Mouse (Mus musculus) forebrain, embryonic 10.5 days (tissue): ENCODE data around the gene Atxn2. TPM values are rescaled to one million over a fixed set of nuclear protein-coding genes. Genes with fewer than 3 reads are reported as not detected.

Experiments used
- DNase-seq: peaks from one replicate; pipeline ENCODE4 v3.0.0-alpha.2; 2017; ENCODE audit warnings: low spot score; ENCODE audit errors: extremely low spot score
- H3K27ac ChIP-seq: fragments of 300-500 bp; sonication (generic); 2 replicates; pipeline ENCODE4 v1.5.1; 2016; ENCODE audit warnings: mild to moderate bottlenecking
- H3K27me3 ChIP-seq: fragments of 300-500 bp; sonication (generic); 2 replicates; pipeline ENCODE4 v1.6.1; 2016; ENCODE audit warnings: mild to moderate bottlenecking; ENCODE audit not compliant: poor library complexity, severe bottlenecking
- H3K36me3 ChIP-seq: fragments of 300-500 bp; sonication (generic); replicated peaks from 2 replicates; pipeline ENCODE4 v1.6.1; 2016; ENCODE audit warnings: mild to moderate bottlenecking, moderate library complexity
- H3K4me1 ChIP-seq: fragments of 300-500 bp; sonication (generic); 2 replicates; pipeline ENCODE4 v1.6.1; 2016
- H3K4me3 ChIP-seq: fragments of 300-500 bp; sonication (generic); 2 replicates; pipeline ENCODE4 v1.5.1; 2016; ENCODE audit warnings: mild to moderate bottlenecking, moderate library complexity
- H3K9me3 ChIP-seq: fragments of 300-500 bp; sonication (generic); 2 replicates; pipeline ENCODE4 v1.6.1; 2016; ENCODE audit warnings: mild to moderate bottlenecking, moderate library complexity
- WGBS: fragments of 180-500 bp; shearing (Covaris S2); methylation state at CpG from one replicate; pipeline ENCODE4 v1.1.7; 2016; 5-methylcytosine and 5-hydroxymethylcytosine counted together
- polyA plus RNA-seq: library from polyadenylated mRNA; unstranded; fragments of >200 nt; fragmentation: Nextera tagmentation; extraction: Ambion mirVana; gene quantifications from 2 replicates; pipeline ENCODE4 v1.2.1, GENCODE M21; 2016

Gene Atxn2
- polyA plus RNA-seq, 1 experiment from 2014 or later = 41.0 TPM

DNA sequence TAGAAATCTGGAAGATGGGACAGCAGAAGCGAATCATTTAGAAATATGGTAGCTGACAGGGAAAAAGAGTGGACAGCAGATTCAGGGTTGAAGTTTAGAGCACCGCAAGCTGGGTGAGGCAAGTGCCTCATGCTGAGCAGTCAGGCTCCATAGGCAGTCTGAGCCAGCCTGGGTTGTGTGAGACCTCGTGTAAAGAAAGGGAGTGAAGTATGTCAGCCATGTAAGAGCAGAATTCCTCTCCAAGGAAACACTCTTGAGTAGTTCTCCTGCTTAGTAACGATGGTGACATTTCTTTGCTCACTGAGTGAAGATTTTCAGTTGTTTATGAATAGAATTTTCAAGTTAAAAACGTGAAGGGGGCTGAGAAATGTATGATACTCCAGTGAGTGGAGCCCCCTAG is 69.0 kb downstream of the Atxn2 start:
- Histone ChIP-seq H3K36me3 (peaks cover 99% of the 10 kb centered on the region), H3K9me3 (no peaks in the 10 kb centered on the region), H3K27ac (no peak overlapping the region), H3K4me3 (no peak overlapping the region), H3K4me1 (no peaks in the 10 kb centered on the region), H3K27me3 (no peaks in the 10 kb centered on the region)
- DNase-seq = no peak
- 86% methylated on average over 5 of the region's 5 CpGs for WGBS

DNA sequence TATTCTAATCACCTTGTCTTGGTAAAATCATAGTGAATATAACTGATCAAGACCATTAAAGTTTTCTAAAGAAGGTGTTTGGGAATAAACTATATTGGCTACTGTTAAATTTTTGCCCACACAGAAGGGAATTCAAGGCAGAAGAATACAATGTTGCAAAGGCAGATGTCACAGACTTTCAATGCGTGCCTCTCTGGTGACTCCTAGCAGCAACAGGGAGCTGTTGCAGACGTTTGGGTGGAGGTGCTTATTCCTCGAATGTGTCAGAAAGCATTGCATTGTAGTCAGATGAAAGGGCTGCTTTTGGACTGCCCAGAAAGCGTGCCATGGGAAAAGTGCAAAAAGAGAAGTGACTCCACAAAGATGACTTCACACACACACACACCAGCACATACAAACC is 71.3 kb downstream of the Atxn2 start:
- Histone ChIP-seq H3K9me3 (no peaks in the 10 kb centered on the region), H3K27ac (no peak overlapping the region), H3K4me3 (no peak overlapping the region), H3K4me1 (no peaks in the 10 kb centered on the region), H3K27me3 (no peaks in the 10 kb centered on the region), H3K36me3 (peaks cover 99% of the 10 kb centered on the region)
- no peak for DNase-seq
- 73% methylated on average over 4 of the region's 4 CpGs for WGBS

DNA sequence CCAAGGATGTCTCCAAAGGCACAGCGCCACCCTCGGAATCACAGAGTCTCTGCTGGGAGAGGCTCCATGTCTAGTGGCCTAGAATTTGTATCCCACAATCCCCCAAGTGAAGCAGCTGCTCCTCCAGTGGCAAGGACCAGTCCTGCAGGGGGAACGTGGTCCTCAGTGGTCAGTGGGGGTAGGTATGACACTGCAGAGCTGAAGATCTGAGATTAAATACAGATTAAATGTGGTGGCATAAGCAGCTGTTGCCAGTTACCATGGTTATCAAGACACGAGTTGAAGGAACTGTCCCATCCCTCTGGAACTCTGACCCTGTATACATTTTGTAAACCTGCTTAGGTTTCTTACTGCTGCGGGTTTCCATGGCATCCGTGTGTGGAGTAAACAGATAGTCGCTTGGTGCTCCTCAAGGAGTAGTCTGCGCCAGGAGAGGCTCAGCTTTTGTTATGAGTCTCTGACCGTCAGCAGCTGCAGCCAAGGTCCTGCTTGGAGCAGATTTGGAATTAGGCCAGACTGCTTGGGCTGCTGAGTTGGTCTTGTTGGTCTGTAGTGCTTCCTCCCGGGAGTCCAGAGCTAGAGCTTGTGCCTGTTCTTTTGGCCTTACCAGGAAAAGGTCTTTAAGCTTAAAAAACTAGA is 72.8 kb downstream of the Atxn2 start:
- 87% methylated on average over 10 of the region's 10 CpGs for WGBS
- Histone ChIP-seq H3K4me1 (no peaks in the 10 kb centered on the region), H3K27ac (no peak overlapping the region), H3K36me3 (peaks cover 99% of the 10 kb centered on the region), H3K27me3 (no peaks in the 10 kb centered on the region), H3K9me3 (no peaks in the 10 kb centered on the region), H3K4me3 (no peak overlapping the region)
- no peak for DNase-seq

DNA sequence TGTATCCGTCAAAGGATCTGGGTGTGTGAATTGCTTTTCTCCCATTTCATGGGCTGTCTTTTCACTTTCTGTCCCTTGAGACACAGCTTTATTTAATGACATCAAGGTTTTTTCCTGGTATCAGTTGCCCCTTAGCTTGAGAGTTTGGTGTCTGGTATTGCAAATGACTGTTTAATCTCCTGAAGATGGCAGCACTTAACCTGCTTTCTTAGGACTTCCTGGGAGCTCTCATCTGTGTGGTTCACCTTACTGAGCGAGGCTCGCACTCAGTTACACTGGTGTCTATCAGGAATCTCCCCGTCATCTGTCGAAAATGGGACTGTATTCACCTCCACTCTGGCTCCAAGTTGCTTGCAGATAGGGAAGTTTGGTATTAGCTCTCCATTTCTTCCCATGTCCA is 79.9 kb downstream of the Atxn2 start:
- no peak for DNase-seq
- H3K27me3 ChIP-seq = no peaks in the 10 kb centered on the region
- no peak overlapping the region for H3K27ac ChIP-seq
- H3K9me3 ChIP-seq = no peaks in the 10 kb centered on the region
- peaks cover 98% of the 10 kb centered on the region for H3K36me3 ChIP-seq
- no peaks in the 10 kb centered on the region for H3K4me1 ChIP-seq
- WGBS = 89% methylated on average over 5 of the region's 5 CpGs
- no peak overlapping the region for H3K4me3 ChIP-seq

DNA sequence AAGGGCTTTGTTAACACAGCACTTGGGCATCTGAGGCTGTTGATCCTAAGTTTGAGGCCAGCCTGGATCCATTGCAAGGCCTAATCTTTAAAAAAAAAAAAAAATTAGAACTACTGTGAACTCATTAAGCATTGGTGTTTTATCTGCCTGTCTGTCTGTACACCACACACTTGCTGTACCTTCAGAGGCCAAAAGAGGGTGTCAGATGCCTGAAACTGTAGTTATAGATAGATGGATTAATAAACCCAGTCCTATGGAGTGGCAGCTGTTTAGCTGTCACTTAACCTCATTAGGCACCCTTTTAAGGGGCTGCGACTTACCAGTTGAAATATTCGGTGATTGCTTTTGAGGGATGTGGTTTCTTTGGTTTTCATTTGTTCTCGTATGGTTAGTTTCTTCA is 84.7 kb downstream of the Atxn2 start:
- WGBS = 96% methylated on average over 3 of the region's 3 CpGs
- Histone ChIP-seq H3K27ac (no peak overlapping the region), H3K27me3 (no peaks in the 10 kb centered on the region), H3K9me3 (no peaks in the 10 kb centered on the region), H3K4me3 (no peak overlapping the region), H3K4me1 (no peaks in the 10 kb centered on the region), H3K36me3 (peaks cover 98% of the 10 kb centered on the region)
- no peak for DNase-seq

- Histone ChIP-seq H3K36me3 (peaks cover 100% of the 10 kb centered on the region), H3K9me3 (no peaks in the 10 kb centered on the region), H3K27me3 (no peaks in the 10 kb centered on the region), H3K4me1 (no peaks in the 10 kb centered on the region), H3K27ac (no peak overlapping the region), H3K4me3 (no peak overlapping the region)
- no peak for DNase-seq
- 96% methylated on average over 2 of the region's 2 CpGs for WGBS
Observed at GRCm38 (mm10) chr5:121798447-121798846, 87.3 kb downstream of the Atxn2 start.

- Histone ChIP-seq H3K27me3 (no peaks in the 10 kb centered on the region), H3K9me3 (no peaks in the 10 kb centered on the region), H3K4me3 (no peak overlapping the region), H3K27ac (no peak overlapping the region), H3K4me1 (no peaks in the 10 kb centered on the region), H3K36me3 (peaks cover 95% of the 10 kb centered on the region)
- DNase-seq = no peak
- WGBS = 95% methylated on average over 3 of the region's 3 CpGs
Observed at GRCm38 (mm10) chr5:121807186-121807585, 96.0 kb downstream of the Atxn2 start.

GRCm38 (mm10) chr5:121808202-121808601 is 97.1 kb downstream of the Atxn2 start:
- Histone ChIP-seq H3K4me1 (no peaks in the 10 kb centered on the region), H3K36me3 (peaks cover 95% of the 10 kb centered on the region), H3K4me3 (no peak overlapping the region), H3K27me3 (no peaks in the 10 kb centered on the region), H3K27ac (no peak overlapping the region), H3K9me3 (no peaks in the 10 kb centered on the region)
- 95% methylated on average over 2 of the region's 2 CpGs for WGBS
- DNase-seq = no peak

DNA sequence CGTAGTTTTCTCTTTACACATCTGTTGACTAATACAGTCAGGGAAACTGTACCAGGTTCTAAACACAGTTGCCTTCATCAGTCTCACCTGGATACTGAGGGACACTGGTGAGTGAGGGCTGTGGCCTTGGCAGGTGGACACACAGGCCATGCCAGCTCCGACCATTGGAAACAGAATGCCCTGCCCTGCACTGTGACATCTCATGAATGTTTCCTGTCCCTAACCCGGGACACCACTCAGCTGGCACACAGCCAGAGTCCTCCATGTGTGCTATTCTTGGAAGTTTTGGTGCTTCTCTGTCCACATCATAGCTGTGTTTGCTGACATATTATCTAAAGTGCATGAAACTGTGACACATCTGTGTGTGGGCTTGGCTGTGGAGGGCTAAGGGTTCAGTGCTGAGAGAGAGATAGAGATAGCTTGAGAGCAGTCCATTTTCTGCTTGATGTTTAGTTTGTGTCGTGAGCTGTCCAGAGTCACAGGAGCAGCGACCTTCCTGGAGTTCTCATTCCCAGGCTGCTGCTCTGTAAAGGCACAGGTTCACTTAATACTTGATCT is 98.6 kb downstream of the Atxn2 start:
- H3K27ac ChIP-seq = no peak overlapping the region
- H3K27me3 ChIP-seq = no peaks in the 10 kb centered on the region
- H3K36me3 ChIP-seq = peaks cover 94% of the 10 kb centered on the region
- no peak for DNase-seq
- no peaks in the 10 kb centered on the region for H3K4me1 ChIP-seq
- 90% methylated on average over 5 of the region's 5 CpGs for WGBS
- no peaks in the 10 kb centered on the region for H3K9me3 ChIP-seq
- H3K4me3 ChIP-seq = no peak overlapping the region

GRCm38 (mm10) chr5:121810331-121811151 is 99.4 kb downstream of the Atxn2 start:
- Histone ChIP-seq H3K4me3 (no peak overlapping the region), H3K9me3 (no peaks in the 10 kb centered on the region), H3K4me1 (no peaks in the 10 kb centered on the region), H3K27ac (no peak overlapping the region), H3K27me3 (no peaks in the 10 kb centered on the region), H3K36me3 (peaks cover 94% of the 10 kb centered on the region)
- DNase-seq = no peak
- WGBS = 92% methylated on average over 17 of the region's 17 CpGs

DNA sequence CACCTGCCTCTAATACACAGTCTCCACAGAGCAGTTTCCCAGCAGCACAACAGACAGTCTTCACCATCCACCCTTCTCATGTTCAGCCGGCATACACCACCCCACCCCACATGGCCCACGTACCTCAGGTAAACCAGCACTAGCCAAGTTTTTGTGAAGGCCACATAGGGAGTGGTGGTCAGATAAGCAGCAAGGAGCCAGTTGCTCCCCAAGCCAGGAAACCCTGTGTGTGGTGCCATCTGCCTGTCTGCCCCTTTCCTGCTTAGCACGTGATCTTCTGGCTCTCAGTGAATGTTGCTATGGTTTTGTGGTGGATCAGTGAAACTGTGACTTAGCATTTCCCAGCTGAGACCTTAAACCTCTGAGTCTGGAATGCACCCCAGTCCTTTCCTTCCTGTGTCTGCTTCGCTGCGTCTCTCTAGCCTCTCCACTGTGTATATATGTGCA is 100.4 kb downstream of the Atxn2 start:
- no peak for DNase-seq
- WGBS = 89% methylated on average over 5 of the region's 5 CpGs
- Histone ChIP-seq H3K4me3 (no peak overlapping the region), H3K4me1 (no peaks in the 10 kb centered on the region), H3K36me3 (peaks cover 94% of the 10 kb centered on the region), H3K27ac (no peak overlapping the region), H3K27me3 (no peaks in the 10 kb centered on the region), H3K9me3 (no peaks in the 10 kb centered on the region)

- no peaks in the 10 kb centered on the region for H3K27me3 ChIP-seq
- H3K9me3 ChIP-seq = no peaks in the 10 kb centered on the region
- H3K36me3 ChIP-seq = peaks cover 95% of the 10 kb centered on the region
- no peak overlapping the region for H3K4me3 ChIP-seq
- WGBS = 91% methylated on average over 7 of the region's 7 CpGs
- DNase-seq = no peak
- H3K4me1 ChIP-seq = no peaks in the 10 kb centered on the region
- H3K27ac ChIP-seq = no peak overlapping the region
Observed at GRCm38 (mm10) chr5:121812526-121813243, 101.5 kb downstream of the Atxn2 start.

DNA sequence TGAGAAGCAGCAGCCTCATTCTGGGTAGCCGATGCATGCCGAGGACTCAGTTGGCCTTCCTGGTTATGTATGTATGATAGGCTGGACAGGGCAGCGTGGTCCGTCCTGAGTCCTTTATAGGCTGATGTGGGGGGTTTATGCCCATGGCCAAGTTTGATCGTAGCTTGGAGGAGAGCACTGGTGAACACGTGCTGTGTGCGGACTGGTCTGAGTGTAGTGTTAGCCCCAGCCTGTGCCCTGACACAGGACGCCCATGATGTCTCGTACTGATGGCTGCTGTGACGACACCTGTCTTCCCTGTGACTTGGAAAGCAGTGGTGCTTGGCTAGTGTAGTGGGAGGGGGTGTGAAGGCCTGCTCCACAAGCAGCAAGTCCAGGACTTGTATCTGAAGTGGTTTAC is 102.6 kb downstream of the Atxn2 start:
- WGBS = 97% methylated on average over 10 of the region's 10 CpGs
- Histone ChIP-seq H3K9me3 (no peaks in the 10 kb centered on the region), H3K27ac (no peak overlapping the region), H3K27me3 (no peaks in the 10 kb centered on the region), H3K4me1 (no peaks in the 10 kb centered on the region), H3K4me3 (no peak overlapping the region), H3K36me3 (peaks cover 98% of the 10 kb centered on the region)
- no peak for DNase-seq
